ENCODE assay signal across 10 mouse cellular contexts in genomic region chr9:83350613-83351012, GRCm38 (mm10).
DNase-seq lines count a peak whose midpoint lies in the region; ATAC-seq and TF ChIP-seq lines count a peak whose summit lies in the region.
"Had no signal": no experiment of that assay in that cellular context is flagged by ENCODE, and none has a peak within 500 bp of the region (broad histone marks: within the 10 kb centered on the region; RNA-seq: fewer than 3 reads in every experiment).

No protein-coding gene starts in this region.

- H3K4me1 ChIP-seq in kidney, embryonic 14.5 days (ENCODE audit: control insufficient read depth, insufficient read depth, low read length) = peaks cover 27% of the 10 kb centered on the region
- H3K4me1 ChIP-seq in midbrain, embryonic 14.5 days (ENCODE audit: control insufficient read depth, insufficient read depth, low read length) = peaks cover 11% of the 10 kb centered on the region; the same call in 1 of the 2 replicates

- H3K9ac ChIP-seq in kidney, embryonic 14.5 days (ENCODE audit: low read depth, low read length) = no peak overlapping the region
- H3K9ac ChIP-seq in midbrain, embryonic 14.5 days (replicated peaks; ENCODE audit: low read length) = no peak overlapping the region
- H3K9ac ChIP-seq: liver, embryonic 14.5 days had no signal

- whole genome bisulfite sequencing in kidney, embryonic 14.5 days = 11% methylated on average over 5 of the region's 5 CpGs
- WGBS in midbrain, embryonic 14.5 days = 4% methylated on average over 5 of the region's 5 CpGs

- peak overlapping the region; percentile 73 for H3K27ac ChIP-seq in layer of hippocampus, adult 2 months
- H3K27ac ChIP-seq in kidney, embryonic 14.5 days (ENCODE audit: low read depth, low read length) = peak overlapping the region; percentile 49; the same call in 1 of the 2 replicates
- H3K27ac ChIP-seq in midbrain, embryonic 14.5 days (replicated peaks; ENCODE audit: low read depth, low read length) = no peak overlapping the region
- H3K27ac ChIP-seq: liver, embryonic 14.5 days had no signal

- no peak for DNase-seq in layer of hippocampus, adult 2 months (ENCODE audit: low spot score in 2 of 2)
- no peak for DNase-seq in layer of hippocampus, adult 8-10 months (ENCODE audit: low spot score in 2 of 2)
- peak; percentile 74 for DNase-seq in adrenal gland, postnatal 14 days
- peak; percentile 37 for DNase-seq in gastrocnemius, postnatal 25 days
- peak; percentile 53 for DNase-seq in midbrain, embryonic 14.5 days
- no peak for DNase-seq in spleen, adult 18-20 months

- H3K4me2 ChIP-seq in kidney, embryonic 14.5 days (replicated peaks; ENCODE audit: low read depth, low read length) = no peak overlapping the region
- H3K4me2 ChIP-seq in midbrain, embryonic 14.5 days (ENCODE audit: low read length) = no peak overlapping the region

- H3K9me3 ChIP-seq in kidney, embryonic 14.5 days (ENCODE audit: control insufficient read depth, low read length) = no peaks in the 10 kb centered on the region
- no peaks in the 10 kb centered on the region for H3K9me3 ChIP-seq in midbrain, embryonic 14.5 days (ENCODE audit: control insufficient read depth, low read length)

- no peaks in the 10 kb centered on the region for H3K36me3 ChIP-seq in kidney, embryonic 14.5 days (ENCODE audit: control insufficient read depth, insufficient read depth, low read length)
- no peaks in the 10 kb centered on the region for H3K36me3 ChIP-seq in midbrain, embryonic 14.5 days (ENCODE audit: control insufficient read depth, insufficient read depth, low read length)

- peak; percentile 89 for ATAC-seq in kidney, embryonic 14.5 days (ENCODE audit: low FRiP score, low TSS enrichment)
- no peak for ATAC-seq in midbrain, embryonic 14.5 days (ENCODE audit: low FRiP score, low TSS enrichment)
- ATAC-seq in megakaryocyte-erythroid progenitor cell, adult 5-6 weeks (replicated peaks; ENCODE audit: low FRiP score, low TSS enrichment, poor library complexity, severe bottlenecking) = no peak

- H3K4me3 ChIP-seq in layer of hippocampus, adult 2 months = no peak overlapping the region
- no peak overlapping the region for H3K4me3 ChIP-seq in kidney, embryonic 14.5 days (ENCODE audit: low read length)
- H3K4me3 ChIP-seq in midbrain, embryonic 14.5 days (replicated peaks; ENCODE audit: low read depth, low read length) = no peak overlapping the region
- H3K4me3 ChIP-seq: erythroblast, embryonic 14.5 days had no signal

- TF ChIP-seq CTCF in layer of hippocampus, adult 2 months (conservative IDR thresholded peaks at IDR 0.05) = peak; percentile 54

- no peaks in the 10 kb centered on the region for H3K27me3 ChIP-seq in kidney, embryonic 14.5 days (ENCODE audit: control insufficient read depth, insufficient read depth, low read length)
- no peaks in the 10 kb centered on the region for H3K27me3 ChIP-seq in midbrain, embryonic 14.5 days (ENCODE audit: control insufficient read depth, insufficient read depth, low read length)

Comparison
In these comparisons a context has a peak if more than half of its experiments do, and no peak if none do; other contexts are left out.
1. DNase-seq: peak in adrenal gland, postnatal 14 days (single experiment), gastrocnemius, postnatal 25 days (single experiment) and midbrain, embryonic 14.5 days (single experiment); none in layer of hippocampus, adult 2 months (0 of 2), layer of hippocampus, adult 8-10 months (0 of 2) and spleen, adult 18-20 months (0 of 2).